Mouse (Mus musculus): Measurements from ENCODE around the gene Pvalb.
A peak's percentile ranks its signal among the peaks of the same experiment; 100 is the strongest.

- no peak for TF ChIP-seq EP300 (optimal IDR thresholded peaks at IDR 0.05)
- peak; percentile 62 for TF ChIP-seq CTCF (IDR thresholded peaks at IDR 0.05; ENCODE audit: low read depth)
Observed at GRCm38 (mm10) chr15:78231346-78232331, 25.4 kb upstream of the Pvalb start.
